Mouse (Mus musculus) cerebellum, postnatal 10 days (tissue): ENCODE results near the gene Fam32a.
A peak's percentile ranks its signal among the peaks of the same experiment; 100 is the strongest.

ENCODE experiments used
- DNase-seq, 2 experiments: peaks; one replicate each; pipeline ENCODE4 v3.0.0; 2021; ENCODE audit warnings: mixed read lengths in 2 of 2

Gene Fam32a

DNA sequence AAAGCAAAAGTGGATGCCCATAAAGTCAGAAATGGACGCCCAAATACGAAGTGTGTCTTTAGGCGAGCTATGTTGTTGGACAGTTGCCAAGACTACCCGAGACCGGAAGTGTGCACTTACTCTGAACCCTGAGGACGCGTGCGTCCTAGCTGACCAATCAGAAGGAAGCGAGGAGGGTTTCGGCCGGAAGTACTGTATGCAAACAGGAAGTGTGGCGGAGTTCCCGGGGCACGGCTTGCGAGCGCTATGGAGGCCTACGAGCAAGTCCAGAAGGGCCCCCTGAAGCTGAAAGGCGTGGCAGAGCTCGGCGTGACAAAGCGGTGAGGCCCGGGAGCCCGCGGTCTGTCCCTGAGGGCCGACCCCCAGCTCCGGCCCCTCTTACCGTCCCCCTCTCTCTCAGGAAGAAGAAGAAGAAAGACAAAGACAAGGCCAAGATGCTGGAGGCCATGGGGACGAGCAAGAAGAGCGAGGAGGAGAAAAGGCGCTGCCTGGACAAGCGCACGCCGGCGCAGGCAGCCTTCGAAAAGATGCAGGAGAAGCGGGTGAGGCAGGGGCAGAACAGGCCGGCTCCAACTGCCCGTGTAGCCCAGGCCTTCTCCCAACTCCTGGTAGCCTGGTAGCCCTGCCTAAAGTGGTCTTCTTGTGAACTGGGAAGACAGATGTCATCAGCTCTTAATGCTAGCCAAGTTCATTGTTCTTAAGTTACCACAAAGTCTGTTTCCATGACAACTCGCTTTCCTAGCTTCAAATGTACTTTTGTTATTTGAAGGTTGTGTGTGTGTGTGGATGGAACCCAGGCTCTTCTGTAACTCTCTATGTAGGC lies at the start of gene Fam32a:
Gene Fam32a, plus strand, starts transcription at position 190 of the 823 bp plus-strand sequence.
- DNase-seq, result peak; percentile 93

DNA sequence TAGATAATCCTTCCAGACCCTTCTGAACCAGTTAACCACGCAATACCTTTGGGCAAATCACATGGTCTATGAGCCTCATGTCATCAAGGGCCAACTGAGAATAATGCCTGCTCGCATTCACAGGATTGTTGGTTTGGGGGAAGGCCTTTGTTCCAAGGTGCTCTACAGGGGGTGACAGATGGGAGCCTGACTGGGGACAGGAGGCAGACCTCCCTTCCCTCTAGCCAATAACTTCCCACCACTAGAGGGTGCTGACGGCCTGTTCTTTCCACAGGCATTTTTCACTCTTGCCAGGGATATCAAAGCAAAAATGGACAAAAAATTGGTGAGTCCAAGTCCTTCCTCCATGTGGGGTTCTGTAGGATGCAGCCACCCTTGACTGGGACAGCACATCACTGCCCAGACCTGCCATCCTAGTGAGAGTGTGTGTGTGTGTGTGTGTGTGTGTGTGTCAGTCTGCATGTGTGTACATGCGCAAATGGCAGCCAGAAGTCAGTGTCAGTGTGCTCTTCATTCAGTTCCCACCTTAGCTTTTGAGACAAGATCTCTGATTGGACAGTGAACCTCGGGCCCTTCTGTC lies 42.1 kb upstream of the Fam32a start:
- DNase-seq, result peak; percentile 91 to 95

DNA sequence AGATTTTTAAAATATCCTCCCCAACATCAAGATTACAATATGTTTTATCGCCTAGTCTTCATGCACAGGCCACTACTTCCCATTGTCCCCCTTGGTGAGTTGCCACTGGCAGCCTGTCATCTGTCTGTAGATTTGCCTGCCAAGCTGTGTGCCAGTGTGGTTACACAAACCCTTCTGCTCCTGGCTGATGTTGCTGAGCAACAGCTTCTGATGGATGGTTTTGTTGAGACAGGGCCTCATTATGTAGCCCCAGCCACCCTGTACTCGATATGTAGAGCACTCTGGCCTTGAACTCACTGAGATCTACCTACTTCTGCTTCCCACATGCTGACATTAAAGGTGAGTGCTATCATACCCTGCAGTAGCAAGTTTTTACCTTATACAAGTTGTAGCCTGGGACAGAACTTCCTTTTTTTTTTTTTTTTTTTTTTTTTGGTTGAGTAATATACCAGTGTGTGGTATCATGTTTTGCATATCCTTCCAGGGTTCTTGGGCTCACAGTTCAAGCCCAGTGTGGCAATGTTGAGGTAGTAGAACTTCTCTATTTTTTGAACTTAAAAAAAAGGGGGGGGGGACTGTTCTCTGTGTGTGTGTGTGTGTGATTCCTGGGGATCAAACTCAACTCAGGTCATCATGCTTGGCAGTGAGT lies 35.9 kb upstream of the Fam32a start:
- peak; percentile 50 to 61 for DNase-seq

DNA sequence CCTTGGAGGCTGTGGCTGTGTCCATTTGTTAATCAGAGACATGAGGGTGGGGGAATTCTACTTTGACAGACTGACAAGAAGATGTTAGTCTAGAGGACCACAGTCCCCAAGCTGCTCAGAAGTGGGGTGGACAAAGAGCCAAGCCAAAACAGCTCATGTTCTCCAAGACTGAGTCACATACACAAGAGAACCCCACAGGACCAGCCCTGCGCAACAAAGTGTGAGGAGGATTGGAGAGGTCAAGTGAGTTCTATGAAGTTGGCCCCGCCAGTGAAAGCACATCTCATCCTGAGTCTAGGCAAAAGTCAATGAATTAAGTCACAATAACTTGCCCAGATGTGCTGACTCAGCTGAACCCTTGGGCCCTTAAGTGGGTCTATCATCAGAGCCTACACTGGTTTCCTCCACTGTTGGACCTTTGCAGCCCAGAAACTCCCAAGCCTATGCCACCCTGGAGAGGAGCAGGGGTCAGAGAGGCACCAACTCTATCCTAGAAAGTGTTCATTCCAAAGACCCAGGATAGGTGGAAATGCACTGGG lies 31.7 kb upstream of the Fam32a start:
- DNase-seq, result no peak

DNA sequence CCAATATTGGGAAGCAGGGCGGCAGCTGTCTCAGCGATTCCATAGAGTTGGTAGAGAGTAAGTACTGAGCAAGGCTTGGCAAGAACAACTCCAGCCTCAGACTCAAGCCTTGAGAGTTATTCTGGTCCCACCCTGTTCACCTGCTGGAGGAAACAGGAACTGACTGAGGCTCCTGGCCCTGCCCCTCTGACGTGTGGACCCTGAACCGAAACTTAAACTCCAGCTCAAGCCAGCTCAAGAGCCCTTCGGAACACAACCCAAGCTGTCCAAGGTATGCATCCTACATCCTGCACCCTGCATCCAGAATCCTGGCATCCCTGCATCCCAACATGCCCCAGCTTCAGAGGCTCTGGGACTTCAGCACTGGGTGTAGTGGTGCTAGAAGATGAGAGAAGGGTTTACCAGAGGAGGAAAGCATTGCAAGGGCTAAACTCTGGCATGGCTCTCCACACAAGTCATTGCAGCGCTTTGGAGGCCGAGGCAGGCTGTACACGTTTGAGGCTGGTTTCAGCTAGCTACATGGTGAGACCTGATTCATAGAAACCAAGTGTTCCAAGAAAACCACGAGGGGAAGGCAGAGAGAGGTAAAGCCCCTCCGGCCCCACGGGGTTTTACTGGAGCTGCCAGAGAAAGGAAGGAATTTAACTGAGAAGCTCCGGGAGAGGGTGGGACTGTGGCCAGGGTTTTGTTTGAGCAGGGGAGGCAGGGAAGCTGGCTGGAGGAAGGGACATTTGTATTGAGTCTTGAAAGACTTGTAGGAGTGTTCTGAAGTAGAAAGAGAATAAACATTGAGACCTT lies 29.9 kb upstream of the Fam32a start, which contains the start of gene Hsh2d:
Gene Hsh2d, plus strand, starts transcription at position 222 of the 798 bp plus-strand sequence.
- DNase-seq, result no peak

DNA sequence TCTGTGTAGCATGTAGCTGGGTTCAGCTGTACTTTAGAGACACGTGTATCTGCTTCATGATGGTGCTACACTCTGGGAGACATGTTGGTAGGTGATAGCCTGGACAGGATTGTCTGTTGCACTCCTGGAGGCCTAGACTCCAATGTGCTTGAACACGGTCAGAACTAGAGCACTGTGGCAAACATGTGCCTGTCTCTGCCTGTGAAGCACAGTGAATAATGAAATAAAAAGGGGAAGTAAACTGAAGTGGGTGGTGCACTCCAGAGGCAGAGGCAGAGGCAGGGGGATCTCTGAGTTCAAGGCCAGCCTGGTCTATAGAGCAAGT lies 29.4 kb upstream of the Fam32a start:
- no peak for DNase-seq

DNA sequence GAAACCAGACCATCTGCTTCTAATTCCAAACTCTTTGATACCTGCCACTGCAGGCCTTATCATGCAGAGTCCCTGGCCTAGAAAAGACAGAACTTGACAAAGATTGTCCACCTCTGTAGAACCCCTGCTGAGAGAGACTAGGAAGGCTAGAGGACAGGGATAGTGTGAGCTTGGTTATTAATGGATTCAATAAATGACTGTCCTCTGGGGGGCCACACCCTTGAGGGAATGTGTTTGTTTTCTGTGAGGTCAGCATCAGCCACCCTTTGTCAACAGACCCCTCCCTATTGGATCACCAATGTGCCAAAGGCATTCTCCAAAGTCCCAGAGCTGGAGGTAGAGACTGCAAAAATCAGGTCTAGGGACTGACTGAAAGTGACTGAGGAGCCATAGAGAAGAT lies 27.5 kb upstream of the Fam32a start:
- DNase-seq, result no peak

DNA sequence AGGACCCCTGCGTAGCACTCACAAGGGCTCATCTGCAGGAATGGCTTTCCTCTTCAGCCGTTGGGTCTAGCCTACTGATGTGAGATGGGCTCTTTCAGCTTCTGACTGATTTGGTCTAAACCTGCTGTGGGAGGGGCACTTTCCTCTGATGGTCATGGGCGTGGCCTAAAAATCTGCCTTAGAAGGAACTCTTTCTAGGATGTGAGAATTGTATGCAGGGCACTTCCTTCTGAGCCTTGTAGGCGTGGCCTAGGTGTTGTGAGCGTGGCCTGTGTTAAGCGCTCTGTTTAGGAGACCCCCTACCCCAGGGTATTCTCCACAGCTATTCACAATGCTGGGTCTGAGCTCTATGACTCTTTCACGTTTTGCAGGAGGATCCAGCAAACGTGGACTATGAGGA lies 21.5 kb upstream of the Fam32a start:
- no peak for DNase-seq

DNA sequence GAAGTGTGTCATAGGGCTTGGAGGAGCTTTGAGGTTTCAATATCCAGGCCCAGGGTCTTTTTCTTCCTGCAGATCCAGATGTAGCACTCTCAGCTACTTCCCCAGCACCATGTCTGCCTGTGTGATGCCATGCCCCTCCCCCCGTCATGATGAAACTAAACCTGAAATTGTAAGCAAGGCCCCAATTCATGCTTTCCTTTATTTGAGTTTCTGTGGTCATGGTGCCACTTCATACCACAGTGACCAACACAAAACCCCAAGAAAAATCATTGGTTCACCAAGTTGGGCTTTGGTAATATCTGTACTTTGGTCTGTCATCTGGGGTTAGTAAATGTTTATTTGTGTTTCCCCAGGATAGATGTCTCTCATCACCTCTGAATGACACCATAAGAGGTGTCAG lies 10.9 kb upstream of the Fam32a start:
- no peak for DNase-seq

DNA sequence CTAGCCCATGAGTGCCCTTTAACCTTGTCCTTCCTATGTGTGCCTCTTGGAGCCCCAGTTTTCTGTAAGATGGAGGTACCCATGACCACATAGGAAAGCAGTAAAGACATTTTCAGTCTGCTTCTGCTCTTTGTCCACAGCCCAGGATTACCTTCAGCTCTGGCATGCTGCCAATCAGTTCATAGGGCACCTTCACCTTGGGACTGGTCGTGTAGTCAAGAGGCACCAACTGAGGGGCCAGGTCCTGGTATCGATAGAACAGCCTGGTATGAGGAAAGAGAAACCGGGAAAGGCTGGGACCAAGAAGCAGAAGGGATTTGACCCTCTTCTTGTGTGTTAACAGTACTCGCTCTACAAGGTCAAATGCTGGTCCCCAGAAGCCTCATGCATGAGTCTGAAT lies 9.3 kb upstream of the Fam32a start:
- no peak for DNase-seq

DNA sequence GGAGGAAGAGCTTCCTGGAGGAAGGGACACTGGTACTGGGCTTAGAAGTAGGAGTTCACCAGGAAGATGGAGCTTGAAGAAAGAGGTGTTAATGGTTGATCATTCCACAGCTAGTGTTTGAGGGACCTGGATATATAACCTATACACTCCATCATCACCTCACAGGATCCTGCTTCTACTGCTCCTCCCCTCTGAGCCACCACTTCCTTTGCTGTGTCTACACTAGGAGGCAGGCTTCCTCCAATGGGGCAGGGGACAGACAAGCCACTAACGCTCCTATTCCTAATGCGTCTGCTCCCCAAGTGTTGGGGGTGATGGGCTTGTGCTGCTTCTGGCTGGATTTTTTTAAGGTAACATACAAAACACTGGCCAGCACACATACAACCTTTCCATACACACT lies 8.8 kb upstream of the Fam32a start:
- no peak for DNase-seq

DNA sequence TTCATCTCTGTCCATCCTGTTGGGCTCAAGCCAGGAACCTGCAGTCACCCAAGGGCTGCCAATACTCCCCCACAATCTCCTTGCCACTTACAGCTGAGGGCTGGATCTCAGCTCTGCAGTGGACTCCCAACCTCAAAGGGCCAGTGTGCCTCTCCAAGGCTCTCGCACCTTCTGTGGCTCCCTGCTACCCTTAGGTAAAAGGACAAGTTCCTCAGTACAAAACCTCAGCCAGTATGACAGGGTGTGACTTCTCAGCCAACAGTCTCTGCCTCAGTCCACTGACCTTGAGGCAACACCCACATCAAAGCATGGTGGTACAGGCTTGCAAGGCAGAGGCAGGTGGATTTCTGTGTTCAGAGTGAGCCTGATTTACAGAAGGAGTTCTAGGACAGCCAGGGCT lies 7.7 kb upstream of the Fam32a start:
- peak in 1 of 2 experiments; percentile 15 for DNase-seq

DNA sequence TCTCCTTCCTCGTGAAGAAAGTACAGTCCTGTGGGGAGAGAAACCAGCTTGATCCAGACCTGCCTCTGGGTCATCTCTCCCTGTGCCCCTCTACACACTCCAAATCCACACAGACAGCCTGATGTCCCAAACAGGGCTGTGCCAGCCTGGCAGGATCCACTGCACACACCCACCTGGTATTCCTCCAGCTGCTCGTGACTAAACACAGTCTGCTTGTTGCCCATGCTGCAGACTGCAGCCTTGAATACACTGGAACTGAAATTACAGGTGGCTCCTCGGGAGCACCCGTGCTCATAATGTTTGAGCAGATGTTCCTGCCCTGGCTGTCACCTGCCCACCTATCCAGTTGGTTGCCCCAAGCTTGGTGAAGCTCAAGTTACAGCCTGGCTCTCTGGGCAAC lies 6.8 kb upstream of the Fam32a start, which contains the start of gene Cib3:
Gene Cib3, minus strand, starts transcription at position 87 of the 400 bp plus-strand sequence.
- DNase-seq, result no peak

DNA sequence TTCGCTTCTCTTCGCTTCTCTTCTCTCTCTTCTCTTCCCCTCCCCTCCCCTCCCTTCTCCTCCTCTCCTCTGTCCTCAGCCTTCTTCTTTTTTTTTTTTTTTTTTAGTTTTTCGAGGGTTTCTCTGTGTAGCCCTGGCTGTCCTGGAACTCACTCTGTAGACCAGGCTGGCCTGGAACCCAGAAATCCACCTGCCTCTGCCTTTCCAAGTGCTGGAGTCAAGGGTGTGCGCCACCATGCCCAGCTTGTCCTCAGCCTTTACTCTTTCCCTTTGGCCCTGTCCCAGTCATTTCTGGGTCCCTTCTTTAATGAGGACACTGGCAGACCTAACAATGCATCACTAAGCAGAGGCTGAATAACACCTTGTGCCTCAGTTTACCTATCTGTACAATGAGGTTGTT lies 6.0 kb upstream of the Fam32a start, which contains the start of gene Gm11034:
Gene Gm11034, minus strand, starts transcription at position 101 of the 400 bp plus-strand sequence.
- no peak for DNase-seq

DNA sequence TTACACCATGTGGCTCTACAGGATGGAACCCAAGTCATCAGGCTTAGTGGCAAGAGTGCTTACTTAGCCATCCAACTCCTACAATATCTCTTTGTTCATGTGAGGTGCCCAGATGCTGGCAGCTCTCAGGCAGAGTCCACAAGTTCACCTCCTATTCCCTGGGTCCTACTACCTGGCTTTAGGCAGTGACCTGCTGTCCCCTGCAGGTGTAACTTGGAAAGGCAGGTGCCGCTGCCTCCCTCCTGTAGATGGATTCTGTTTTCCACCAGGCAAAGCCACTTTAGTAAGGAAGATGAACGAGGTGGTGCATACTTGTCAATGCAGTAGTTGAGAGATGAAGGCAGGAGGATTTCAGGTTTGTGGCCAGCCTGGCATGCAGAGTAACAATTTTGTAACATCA lies 4.5 kb upstream of the Fam32a start:
- DNase-seq, result no peak

DNA sequence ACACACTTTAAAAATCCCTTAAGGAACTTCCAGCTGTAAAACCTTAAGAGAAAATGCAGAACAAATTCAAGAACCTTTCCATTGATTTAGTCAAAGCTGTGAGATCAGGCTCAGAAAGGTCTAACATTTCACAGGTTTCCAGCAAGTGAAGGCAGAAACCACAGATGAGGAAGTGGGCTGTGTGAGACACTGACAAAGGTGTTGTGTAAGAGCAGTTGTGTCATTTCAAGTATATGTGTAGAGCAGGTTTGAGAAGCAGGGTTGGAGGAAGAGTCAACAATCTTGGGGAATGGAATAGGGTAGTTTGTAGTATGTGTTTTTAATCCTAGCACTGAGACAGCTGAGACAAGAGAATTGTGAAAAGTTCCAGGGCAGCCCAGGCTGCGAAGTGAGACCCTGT lies 3.7 kb upstream of the Fam32a start:
- no peak for DNase-seq

DNA sequence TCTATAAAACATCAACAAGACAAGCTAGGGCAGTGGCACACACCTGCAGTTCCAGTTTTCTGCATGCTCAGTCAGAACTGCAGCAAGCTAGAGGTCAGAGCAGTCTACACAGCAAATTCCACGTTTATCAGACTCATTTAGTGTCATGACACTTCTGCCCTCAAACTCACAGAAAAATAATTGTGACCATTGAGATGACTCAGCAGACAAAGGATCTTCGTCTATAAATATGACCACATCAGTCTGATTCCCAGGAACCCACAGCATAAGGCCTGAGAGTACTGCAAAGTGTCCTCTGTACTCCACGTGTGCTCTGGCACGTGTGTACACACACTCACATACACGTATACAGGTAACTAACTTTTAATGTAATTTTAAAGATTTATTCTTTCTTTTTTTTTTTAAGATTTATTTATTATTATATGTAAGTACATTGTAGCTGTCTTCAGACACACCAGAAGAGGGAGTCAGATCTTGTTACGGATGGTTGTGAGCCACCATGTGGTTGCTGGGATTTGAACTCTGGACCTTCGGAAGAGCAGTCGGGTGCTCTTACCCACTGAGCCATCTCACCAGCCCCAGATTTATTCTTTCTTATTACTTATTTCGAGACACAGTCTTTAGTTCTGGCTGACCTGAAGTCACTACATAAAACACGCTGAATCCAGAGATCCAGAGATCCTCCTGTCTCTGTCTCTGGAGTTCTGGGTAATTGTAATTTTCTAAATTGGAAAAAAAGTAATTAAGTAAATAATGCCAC lies 569 bp upstream of the Fam32a start:
- no peak for DNase-seq

DNA sequence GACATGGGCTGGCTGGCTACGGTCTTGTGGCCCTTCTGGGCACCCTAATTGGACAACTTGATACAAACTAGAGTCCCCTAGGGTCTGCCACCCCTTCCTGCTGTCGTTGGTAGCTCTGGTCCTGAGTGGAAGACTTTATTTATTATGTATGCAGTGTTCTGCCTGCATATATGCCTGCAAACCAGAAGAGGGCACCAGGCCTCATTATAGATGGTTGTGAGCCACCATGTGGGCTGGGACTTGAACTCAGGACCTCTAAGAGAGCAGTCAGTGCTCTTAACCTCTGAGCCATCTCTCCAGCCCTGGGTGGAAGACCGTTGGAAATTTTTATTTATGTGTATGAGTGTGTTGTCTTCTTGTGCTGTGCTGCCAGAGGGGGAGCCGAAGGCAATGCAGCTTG lies 1.2 kb downstream of the Fam32a start:
- no peak for DNase-seq

DNA sequence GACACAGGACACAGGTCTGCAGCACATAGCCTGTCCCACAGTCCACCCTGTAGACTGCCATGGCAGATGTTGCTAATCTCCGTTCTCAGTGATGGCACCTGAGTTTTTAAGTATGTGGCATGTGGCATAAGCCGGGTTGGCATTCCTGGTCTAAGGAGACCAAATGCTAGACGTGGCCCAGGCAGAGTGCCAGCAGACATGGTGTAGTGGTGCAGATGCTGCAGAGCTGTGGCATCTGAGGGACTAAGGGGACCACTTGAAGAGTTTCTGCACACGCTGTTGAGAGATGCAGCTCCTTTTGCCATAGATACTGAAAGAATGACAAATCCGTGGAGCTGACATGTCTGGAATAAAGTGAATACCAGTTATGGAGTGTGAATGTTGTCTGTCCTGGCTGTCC lies 3.1 kb downstream of the Fam32a start:
- DNase-seq, result peak in 1 of 2 experiments; percentile 33

DNA sequence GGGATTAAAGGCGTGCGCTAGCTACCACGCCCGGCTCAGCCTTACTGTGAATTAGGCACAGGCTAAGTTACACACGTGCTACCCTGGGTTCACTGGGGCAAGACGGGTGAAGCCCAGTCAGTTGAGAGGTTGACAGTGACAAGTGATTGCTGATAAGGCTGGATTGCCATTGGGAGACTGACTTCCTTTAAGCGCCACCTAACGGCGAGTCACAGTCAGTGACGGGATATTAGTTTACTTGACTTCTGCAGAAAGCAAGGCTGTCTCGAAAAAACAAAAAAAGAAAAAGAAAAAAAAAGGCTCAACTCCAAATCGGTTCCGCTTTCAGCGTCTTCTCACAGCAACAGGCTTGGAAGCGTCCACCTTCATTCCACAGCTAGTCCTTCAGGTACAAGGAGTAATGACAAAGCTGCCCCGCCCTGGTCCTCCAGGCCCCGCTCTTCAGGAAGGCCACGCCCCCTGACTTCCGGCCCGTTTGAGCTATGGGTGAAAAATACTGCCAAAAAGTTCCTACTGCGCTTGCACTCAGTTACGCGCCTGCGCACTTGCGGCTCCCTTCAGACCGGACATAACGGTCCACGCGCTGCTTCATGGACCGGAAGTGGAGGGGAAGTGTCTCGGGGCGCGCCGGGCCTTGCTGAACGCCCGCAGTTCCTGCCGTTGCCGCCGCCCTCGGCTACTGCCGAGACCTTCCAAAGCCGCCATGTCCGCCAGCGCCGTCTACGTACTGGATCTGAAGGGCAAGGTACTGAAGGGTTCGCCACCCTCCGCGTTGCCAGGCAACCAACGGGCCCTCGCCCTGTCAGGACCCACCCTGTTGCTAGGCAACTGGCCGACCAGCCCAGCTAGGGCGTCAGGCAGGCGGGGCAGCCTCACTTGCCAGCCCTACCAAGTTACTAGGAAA lies 20.2 kb downstream of the Fam32a start, which contains the start of gene Ap1m1:
Gene Ap1m1, plus strand, starts transcription at position 520 of the 904 bp plus-strand sequence.
- DNase-seq, result peak; percentile 99

DNA sequence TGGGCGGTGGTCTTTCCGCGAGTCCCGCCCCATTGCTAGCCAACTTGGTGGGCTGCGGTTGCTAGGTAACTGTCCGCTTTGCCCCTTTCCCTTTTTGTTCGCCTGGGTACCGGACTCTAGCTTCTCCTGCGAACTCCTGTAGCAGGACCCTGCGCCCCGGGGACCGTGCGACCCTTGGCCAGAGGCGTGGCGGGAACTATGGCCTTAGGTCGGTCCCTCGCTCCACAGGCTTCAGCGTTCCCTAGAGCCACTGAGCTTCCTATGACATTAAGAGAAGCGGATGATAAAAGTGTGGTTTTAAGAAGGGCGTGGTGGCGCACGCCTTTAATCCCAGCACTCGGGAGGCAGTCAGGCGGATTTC lies 20.9 kb downstream of the Fam32a start:
- DNase-seq, result no peak
